Mouse (Mus musculus) lung, adult 2 months (tissue): ENCODE results near the gene Rab3ip.

Source experiments
- CTCF ChIP-seq: fragments of 200-500 bp; IDR thresholded peaks from 2 replicates; pipeline ENCODE4 v1.5.1; 2011; ENCODE audit warnings: mild to moderate bottlenecking, low read length, control low read depth; ENCODE audit not compliant: insufficient read depth
- POLR2A ChIP-seq: fragments of 200-500 bp; IDR thresholded peaks from 2 replicates; pipeline ENCODE4 v1.6.1; 2011; ENCODE audit warnings: low read depth, mild to moderate bottlenecking, control low read depth, low read length, borderline replicate concordance; ENCODE audit errors: extremely low read depth

- TF ChIP-seq CTCF (no peak), POLR2A (no peak)
Measured at GRCm38 (mm10) chr10:116968741-116969140, 18.2 kb upstream of the Rab3ip start.
